Mouse (Mus musculus): Measurements from ENCODE around the gene Ascl5. TPM values are rescaled to one million over a fixed set of nuclear protein-coding genes. Genes with fewer than 3 reads are reported as not detected.

The Ascl5 gene
- total RNA-seq (2014; rRNA removed) (3.0 TPM in 1 of 2 replicates, not detected in the other), polyA plus RNA-seq (2015; fragmentation: Nextera tagmentation; extraction: Ambion mirVana) (0.30 TPM in 1 of 2 replicates, not detected in the other)

DNA sequence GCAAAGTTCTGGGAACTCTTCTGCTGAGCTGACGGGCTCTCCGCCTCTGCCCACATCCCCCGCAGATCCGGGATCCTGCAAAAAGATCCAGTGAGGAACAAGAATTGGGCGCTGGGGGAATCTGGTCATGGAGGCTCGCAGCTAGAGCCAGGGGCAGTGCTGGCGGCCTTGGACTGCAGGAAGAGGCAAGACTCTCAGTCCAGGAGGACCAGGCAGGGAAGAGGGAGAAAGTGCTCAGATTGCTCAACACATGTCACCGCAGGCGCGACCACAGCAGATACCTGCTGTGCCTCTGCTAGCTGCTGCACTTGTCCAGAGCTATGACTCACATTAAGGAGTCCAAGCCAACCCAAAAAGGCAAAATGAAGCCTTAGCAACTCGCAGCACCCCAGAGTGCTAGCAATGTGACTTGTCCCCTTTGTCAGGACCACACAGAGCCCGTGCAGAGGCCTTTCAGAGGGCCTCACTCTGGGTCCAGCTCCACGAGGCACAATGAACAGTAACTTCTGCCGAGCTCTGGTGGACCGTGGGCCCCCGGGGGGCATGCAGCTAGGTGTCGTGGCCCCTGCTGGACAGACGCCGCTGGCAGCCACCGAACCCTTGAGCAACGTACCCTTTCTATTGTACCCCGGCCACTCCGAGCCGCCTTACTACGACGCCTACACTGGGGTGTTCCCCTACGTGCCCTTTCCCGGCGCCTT is at the start of gene Ascl5:
Ascl5 (plus strand) TSS at position 493 of the 701 bp plus-strand sequence.
- Histone ChIP-seq H3K4me2 (ENCODE audit: low read depth, low read length, poor library complexity, severe bottlenecking) (peak within 1 kb of the TSS; percentile 54), H3K27ac (ENCODE audit: low read depth, low read length) (no peak within 1 kb of the TSS), H3K4me1 (ENCODE audit: insufficient read depth, low read length) (no peaks in the 10 kb centered on the region), H3K4me3 (ENCODE audit: low read depth, low read length) (peak within 1 kb of the TSS; percentile 35), H3K9ac (replicated peaks; ENCODE audit: low read length, poor library complexity, severe bottlenecking) (peak within 1 kb of the TSS; percentile 50), H3K36me3 (ENCODE audit: insufficient read depth, low read length) (no peaks in the 10 kb centered on the region), H3K27me3 (ENCODE audit: insufficient read depth, low read length) (peaks cover 23% of the 10 kb centered on the region), H3K9me3 (ENCODE audit: low read length) (no peaks in the 10 kb centered on the region)
- DNase-seq (ENCODE audit: low spot score) (no peak), ATAC-seq (ENCODE audit: low FRiP score) (peak; percentile 28; the same call in 1 of the 2 replicates)
- WGBS, result 21% methylated on average over 29 of the region's 29 CpGs
- TF ChIP-seq CTCF (IDR thresholded peaks at IDR 0.05), result no peak

DNA sequence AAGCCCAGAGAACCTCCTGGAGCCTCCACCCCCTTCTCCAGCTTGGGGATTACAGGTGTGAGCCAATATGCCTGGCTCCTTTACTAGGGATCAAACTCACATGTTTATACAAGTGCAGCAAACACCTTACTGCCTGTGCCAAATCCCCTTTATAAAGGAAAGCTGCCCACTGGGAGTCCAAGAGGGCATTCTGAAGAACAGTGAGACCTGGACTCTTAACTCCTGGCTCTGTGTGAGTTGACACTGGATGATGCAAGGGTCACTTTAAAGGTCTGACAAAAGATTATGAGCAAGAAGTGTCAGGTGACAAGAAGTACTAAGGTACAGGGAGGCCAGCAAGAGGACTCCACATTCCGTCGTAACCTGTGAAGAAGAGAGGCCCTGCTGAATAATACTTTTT is 49.2 kb upstream of the Ascl5 start:
- DNase-seq (ENCODE audit: low spot score), result no peak
- Histone ChIP-seq H3K27ac (ENCODE audit: low read depth, low read length) (no peak overlapping the region), H3K4me2 (ENCODE audit: low read depth, low read length, poor library complexity, severe bottlenecking) (no peak overlapping the region), H3K27me3 (ENCODE audit: insufficient read depth, low read length) (no peaks in the 10 kb centered on the region), H3K36me3 (ENCODE audit: insufficient read depth, low read length) (no peaks in the 10 kb centered on the region), H3K4me3 (ENCODE audit: low read depth, low read length) (no peak overlapping the region), H3K9ac (replicated peaks; ENCODE audit: low read length, poor library complexity, severe bottlenecking) (no peak overlapping the region), H3K4me1 (ENCODE audit: insufficient read depth, low read length) (no peaks in the 10 kb centered on the region), H3K9me3 (ENCODE audit: low read length) (no peaks in the 10 kb centered on the region)
- whole genome bisulfite sequencing, result 93% methylated on average over 2 of the region's 2 CpGs
- no peak for TF ChIP-seq CTCF (IDR thresholded peaks at IDR 0.05)
- ATAC-seq (ENCODE audit: low FRiP score), result no peak

DNA sequence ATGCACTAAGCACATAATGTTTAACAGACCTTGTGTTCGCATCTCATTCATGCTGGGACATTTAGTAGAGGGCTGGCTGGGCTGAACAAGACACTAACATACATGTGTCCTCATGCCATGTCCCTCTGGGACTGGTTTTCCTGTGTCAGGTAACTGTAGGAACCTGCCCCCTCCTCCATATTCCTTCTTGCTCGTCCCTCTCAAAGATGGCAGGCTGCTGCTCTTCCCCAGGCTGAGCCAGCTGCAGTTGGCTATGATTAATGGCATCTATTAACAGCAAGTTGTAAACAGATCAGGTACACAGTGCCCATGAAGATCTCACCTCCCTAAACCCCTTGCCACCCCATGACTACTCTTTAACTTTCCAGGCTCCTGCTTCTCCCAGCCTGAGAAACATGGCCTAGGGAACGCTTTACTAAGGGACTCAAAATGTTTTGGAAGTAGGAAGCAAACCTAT is 44.3 kb upstream of the Ascl5 start, which contains the start of gene Igfn1:
Igfn1 (minus strand) TSS at position 51 of the 457 bp plus-strand sequence.
- Histone ChIP-seq H3K4me1 (ENCODE audit: insufficient read depth, low read length) (no peaks in the 10 kb centered on the region), H3K9ac (replicated peaks; ENCODE audit: low read length, poor library complexity, severe bottlenecking) (no peak within 1 kb of the TSS), H3K9me3 (ENCODE audit: low read length) (no peaks in the 10 kb centered on the region), H3K27me3 (ENCODE audit: insufficient read depth, low read length) (no peaks in the 10 kb centered on the region), H3K27ac (ENCODE audit: low read depth, low read length) (no peak within 1 kb of the TSS), H3K4me3 (ENCODE audit: low read depth, low read length) (peak within 1 kb of the TSS; percentile 27; the same call in 1 of the 2 replicates), H3K36me3 (ENCODE audit: insufficient read depth, low read length) (no peaks in the 10 kb centered on the region), H3K4me2 (ENCODE audit: low read depth, low read length, poor library complexity, severe bottlenecking) (peak within 1 kb of the TSS; percentile 70)
- ATAC-seq (ENCODE audit: low FRiP score) (no peak), DNase-seq (ENCODE audit: low spot score) (no peak)
- no peak for TF ChIP-seq CTCF (IDR thresholded peaks at IDR 0.05)
- WGBS, result 80% methylated on average over 3 of the region's 3 CpGs

DNA sequence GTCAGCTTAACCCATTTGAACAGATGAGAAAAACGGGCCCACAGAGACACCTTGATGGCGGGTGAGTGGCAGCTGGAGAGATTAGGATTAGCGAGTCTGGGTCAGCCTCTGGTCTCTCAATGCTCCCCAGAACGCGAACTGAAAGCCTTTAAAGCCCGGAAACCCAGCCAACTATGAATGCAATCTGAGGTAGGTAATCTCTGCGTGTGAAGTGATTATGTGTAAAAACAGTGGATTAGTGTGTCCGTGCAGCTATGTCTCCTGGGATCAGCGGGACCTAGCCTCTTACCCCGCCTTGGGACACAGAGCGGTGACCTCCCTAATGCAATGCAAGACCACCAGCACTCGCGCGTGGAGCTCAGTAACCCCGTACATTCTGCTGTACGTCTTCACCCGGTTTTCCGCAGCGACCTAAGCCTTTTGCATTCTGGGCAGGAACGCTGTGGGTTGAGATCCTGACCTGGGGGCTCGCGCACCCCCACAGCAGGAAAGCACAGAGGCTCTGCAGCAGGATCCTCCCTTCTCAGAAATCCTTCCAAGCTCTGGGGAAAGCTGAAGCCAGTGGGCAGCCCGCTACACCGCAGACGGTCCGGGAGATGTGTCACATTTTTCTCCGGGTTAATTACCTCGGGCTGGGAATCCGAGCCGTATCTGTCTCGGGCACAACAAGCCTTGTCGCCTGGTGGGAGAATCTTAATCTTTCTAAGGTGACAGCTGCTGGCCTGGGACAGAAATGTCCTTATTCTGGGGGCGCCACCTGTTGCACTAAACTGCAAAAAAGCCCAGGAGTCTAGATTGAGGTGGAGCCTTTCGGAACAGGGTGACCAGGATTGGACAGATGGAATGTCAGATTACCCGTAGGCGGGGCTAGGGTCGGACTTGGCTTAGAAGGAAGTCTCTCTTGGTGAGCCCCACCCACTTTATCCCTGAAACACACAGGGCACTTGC is 43.1 kb upstream of the Ascl5 start, which contains the start of gene Tmem9:
Tmem9 (plus strand) TSS at position 940 of the 948 bp plus-strand sequence.
- H3K9me3 ChIP-seq (ENCODE audit: low read length), result no peaks in the 10 kb centered on the region
- no peak within 1 kb of the TSS; the same call in 1 of the 2 replicates for H3K9ac ChIP-seq (replicated peaks; ENCODE audit: low read length, poor library complexity, severe bottlenecking)
- WGBS, result 2% methylated on average over 37 of the region's 37 CpGs
- H3K4me3 ChIP-seq (ENCODE audit: low read depth, low read length), result peak within 1 kb of the TSS; percentile 27
- TF ChIP-seq CTCF (IDR thresholded peaks at IDR 0.05), result no peak; the same call in 1 of the 2 replicates
- H3K4me2 ChIP-seq (ENCODE audit: low read depth, low read length, poor library complexity, severe bottlenecking), result peak within 1 kb of the TSS; percentile 70
- H3K4me1 ChIP-seq (ENCODE audit: insufficient read depth, low read length), result no peaks in the 10 kb centered on the region
- H3K27ac ChIP-seq (ENCODE audit: low read depth, low read length), result no peak within 1 kb of the TSS
- no peaks in the 10 kb centered on the region for H3K36me3 ChIP-seq (ENCODE audit: insufficient read depth, low read length)
- no peaks in the 10 kb centered on the region for H3K27me3 ChIP-seq (ENCODE audit: insufficient read depth, low read length)
- ATAC-seq (ENCODE audit: low FRiP score) (peak; percentile 69; the same call in 1 of the 2 replicates), DNase-seq (ENCODE audit: low spot score) (peak; percentile 76)

DNA sequence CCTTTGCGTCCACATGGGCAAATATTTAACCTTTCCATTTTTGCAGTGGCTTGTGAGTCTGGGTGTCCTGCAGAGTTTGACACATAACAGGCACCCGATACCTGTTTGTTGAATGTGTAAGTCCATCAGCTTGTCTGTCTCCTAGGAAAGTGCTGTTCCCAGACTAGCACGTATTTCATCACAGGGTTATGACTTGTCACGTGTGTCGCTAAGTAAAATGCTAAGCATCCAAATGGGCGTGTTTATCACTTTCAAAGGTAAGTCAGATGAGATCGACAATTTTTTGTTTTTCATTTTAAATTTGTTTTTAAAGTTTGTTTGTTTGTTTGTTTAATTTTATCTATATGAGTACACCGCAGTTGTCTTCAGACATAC is 42.5 kb upstream of the Ascl5 start:
- TF ChIP-seq CTCF (IDR thresholded peaks at IDR 0.05), result no peak
- peak overlapping the region; percentile 70 for H3K4me2 ChIP-seq (ENCODE audit: low read depth, low read length, poor library complexity, severe bottlenecking)
- WGBS, result 23% methylated on average over 8 of the region's 8 CpGs
- no peaks in the 10 kb centered on the region for H3K4me1 ChIP-seq (ENCODE audit: insufficient read depth, low read length)
- no peaks in the 10 kb centered on the region for H3K27me3 ChIP-seq (ENCODE audit: insufficient read depth, low read length)
- H3K36me3 ChIP-seq (ENCODE audit: insufficient read depth, low read length), result no peaks in the 10 kb centered on the region
- ATAC-seq (ENCODE audit: low FRiP score) (no peak), DNase-seq (ENCODE audit: low spot score) (no peak)
- no peaks in the 10 kb centered on the region for H3K9me3 ChIP-seq (ENCODE audit: low read length)
- no peak overlapping the region for H3K27ac ChIP-seq (ENCODE audit: low read depth, low read length)
- no peak overlapping the region for H3K9ac ChIP-seq (replicated peaks; ENCODE audit: low read length, poor library complexity, severe bottlenecking)
- H3K4me3 ChIP-seq (ENCODE audit: low read depth, low read length), result peak overlapping the region; percentile 27

All from midbrain, postnatal 0 days (tissue).